Mouse (Mus musculus): Measurements from ENCODE around the gene Nt5c3b.

Gene Nt5c3b

DNA sequence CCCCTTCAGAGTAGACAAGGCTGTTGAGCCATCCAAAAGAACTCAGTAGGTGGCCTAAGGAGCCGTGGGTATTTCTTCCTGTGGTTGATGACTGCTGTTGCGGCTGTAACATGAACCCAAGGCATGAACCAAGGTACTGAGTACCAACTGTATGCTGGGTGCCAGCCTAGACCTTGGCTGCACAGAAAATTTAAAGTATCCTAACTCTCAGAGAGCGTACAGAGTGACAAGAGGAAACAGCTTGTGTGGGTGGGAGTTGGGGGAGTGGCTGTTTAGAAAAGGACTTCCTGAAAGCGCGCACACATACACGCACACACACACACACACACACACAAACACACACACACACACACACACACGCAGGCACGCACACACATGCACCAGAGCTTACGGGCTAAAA is 42.3 kb downstream of the Nt5c3b start:
- DNase-seq: peak; percentile 92

DNA sequence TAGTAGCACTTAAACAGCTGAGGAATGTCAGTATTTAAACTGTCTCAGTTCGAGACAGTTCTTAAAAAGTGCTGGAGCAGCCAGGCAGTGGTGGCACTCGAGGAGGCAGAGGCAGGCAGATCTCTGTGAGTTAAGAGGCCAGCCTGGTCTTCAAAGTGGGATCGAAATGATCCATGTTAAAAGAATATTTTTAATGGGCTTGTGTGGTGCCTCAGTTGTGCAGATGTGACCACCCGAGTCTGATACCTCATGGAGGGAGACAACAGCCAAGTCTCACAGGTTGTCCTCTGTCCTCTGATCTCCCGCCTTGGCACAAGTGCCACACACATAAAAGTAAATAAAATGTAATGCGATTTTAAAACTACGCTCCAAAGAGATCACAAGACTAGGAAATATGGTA is 43.1 kb downstream of the Nt5c3b start:
- no peak for DNase-seq

- DNase-seq: peak; percentile 100
Observed at GRCm38 (mm10) chr11:100397600-100398389, 43.8 kb downstream of the Nt5c3b start, which contains the start of gene Jup. Gene Jup (minus strand): TSS chr11:100397763.

- DNase-seq: peak; percentile 98
Observed at GRCm38 (mm10) chr11:100396886-100397599, 44.6 kb downstream of the Nt5c3b start.

DNA sequence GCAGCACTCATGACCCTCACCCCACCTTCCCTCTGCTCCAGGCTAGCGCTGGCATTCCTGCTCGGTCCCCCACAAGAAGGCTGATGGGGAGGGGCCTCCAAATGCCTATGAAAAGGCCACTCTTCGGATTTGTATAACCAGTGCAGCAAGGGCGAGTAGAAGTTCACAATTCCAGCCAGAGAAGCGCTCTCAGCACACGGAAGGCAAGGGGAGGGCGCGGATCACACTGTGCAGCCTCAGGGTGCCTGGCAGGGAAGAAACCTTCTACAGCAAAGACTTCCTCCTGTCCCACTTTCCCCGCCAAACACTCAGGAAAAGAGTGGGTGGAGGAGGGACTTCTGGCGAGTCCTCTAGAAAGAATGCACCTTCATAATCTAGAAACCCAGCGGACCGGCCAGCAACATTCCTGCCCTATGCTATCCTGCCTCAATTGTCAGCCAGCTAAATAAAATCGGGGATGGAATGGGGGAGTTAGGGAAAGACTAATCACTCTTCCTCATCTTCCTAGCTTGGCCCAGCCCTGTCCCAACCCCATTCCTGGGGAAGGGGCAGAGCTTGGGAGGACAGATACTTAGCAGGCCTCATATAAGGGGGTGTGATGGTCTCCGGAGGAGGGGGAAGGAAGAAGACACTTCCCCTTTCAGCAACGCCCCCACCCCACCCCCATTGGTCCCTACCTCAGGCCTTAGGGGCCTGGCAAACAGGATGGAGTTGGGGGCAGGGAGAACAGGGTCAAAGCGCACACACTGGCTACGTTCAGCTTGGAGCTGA is 45.6 kb downstream of the Nt5c3b start:
- peak; percentile 98 for DNase-seq

- DNase-seq: peak; percentile 99
Observed at GRCm38 (mm10) chr11:100395200-100395599, 46.4 kb downstream of the Nt5c3b start.

DNA sequence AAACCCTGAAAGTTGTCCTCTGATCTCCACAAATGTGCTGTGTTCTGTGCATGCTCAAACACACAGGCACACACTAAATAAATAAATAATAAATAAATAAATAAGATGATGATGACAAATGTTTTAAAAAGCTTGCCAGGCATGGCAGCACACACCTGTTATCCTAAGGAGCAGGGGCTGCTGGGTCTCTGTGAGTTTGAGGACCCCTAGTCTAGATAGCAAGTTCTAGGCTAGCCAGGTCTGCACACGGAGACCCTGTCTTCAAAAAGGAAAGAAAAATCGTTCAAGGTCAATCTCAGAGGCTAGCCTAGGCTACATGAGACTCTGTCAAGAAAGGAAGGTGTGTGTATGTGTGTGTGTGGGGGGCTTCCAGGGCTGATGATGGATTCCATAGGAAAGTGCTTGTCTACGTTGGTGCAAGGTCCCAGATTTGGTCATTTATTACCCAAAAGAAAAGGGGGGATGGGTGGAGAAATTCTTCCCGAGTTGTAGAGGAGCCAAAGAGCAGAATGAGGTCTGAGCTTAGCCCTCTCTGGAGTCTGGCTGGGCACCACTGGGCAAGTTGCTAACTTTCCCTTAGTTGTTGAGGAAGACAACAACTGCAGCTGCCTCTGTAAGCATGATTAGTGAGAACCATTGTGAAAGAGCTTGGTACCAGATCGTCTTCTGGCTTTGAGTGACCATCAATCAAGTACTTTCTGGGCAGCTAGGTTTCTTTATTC is 47.1 kb downstream of the Nt5c3b start:
- no peak for DNase-seq

DNA sequence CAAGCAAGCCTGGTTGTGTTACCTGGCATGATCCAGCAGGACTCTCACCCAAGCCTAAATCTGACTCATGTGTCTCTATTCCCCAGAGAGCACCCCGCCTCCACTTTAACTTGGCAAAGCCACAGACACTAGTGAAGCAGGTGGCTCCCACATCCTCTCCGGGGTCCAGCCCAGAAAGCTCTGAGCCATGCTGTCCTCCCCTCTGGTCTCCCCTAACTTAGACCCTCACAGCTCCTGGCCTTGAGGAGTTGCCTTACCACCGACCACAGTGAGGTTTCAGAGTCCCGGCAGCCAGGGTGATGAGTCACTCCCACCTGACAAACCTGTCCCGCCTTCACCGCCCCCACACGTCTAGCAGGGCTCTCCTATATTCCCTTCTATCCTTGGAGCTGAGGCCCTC is 47.9 kb downstream of the Nt5c3b start:
- peak; percentile 96 for DNase-seq

DNA sequence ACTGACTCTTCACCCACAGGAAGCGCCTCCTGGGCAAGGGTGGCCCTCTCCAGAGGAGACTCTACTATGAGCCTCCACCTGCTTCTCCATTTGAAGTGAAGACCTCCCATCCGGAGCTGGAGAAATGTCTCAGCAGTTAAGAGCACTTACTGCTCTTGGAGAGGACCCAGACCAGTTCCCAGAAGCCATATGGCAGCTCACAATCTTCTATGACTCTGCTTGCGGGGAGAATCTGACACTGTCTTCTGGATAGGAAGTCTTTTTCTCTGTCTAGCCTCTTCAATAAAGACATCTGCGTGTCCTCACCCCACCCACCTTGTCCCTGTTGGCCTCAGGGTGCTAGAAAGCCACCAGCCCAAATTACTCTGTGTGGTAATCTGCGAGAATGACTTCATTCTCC is 48.6 kb downstream of the Nt5c3b start:
- peak; percentile 90 for DNase-seq

DNA sequence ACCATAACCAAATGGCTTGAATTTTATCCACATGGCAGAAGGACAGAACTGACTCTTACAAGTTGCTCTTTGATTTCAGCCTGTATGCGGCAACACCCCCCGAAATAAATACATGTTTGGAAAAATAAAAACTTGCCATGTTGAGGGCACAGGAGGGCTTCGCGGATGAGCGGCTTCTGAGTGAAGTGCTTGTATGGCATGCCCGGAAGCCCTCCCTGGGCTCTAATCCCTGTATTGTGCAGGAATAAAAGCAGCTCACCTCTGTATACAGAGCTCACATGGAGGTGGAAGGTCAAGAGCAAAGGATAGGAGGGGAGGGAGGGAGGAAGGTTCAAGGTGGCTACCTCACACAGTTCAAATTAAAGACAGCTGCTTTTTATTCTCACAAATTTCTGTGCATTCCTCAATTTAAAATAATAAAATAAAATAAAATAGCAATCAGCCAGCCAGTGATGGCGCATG is 49.7 kb downstream of the Nt5c3b start:
- DNase-seq: peak; percentile 91

- DNase-seq: peak; percentile 100
Observed at GRCm38 (mm10) chr11:100391081-100391883, 50.3 kb downstream of the Nt5c3b start.

GRCm38 (mm10) chr11:100389931-100390445 is 51.6 kb downstream of the Nt5c3b start:
- peak; percentile 99 for DNase-seq

DNA sequence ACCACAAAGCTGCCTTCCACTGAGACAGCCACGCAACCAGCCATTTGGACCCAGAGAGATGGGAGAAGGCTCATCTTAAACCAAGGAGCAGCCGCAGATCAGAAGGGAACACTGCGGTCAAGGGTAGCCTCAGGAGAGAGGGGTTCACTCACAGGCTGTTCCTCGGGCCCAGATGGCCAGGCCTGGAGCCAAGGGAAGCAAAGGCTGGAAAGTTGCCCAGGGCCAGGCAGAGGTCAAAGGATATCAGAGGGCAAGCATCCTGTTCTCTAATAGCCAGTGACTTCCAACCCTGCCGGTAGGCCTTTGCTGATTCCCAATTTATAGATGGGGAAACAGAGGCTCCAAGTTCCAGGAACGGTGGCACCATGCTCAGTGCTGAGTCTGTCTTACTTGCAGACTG is 53.0 kb downstream of the Nt5c3b start:
- DNase-seq: peak; percentile 99

DNA sequence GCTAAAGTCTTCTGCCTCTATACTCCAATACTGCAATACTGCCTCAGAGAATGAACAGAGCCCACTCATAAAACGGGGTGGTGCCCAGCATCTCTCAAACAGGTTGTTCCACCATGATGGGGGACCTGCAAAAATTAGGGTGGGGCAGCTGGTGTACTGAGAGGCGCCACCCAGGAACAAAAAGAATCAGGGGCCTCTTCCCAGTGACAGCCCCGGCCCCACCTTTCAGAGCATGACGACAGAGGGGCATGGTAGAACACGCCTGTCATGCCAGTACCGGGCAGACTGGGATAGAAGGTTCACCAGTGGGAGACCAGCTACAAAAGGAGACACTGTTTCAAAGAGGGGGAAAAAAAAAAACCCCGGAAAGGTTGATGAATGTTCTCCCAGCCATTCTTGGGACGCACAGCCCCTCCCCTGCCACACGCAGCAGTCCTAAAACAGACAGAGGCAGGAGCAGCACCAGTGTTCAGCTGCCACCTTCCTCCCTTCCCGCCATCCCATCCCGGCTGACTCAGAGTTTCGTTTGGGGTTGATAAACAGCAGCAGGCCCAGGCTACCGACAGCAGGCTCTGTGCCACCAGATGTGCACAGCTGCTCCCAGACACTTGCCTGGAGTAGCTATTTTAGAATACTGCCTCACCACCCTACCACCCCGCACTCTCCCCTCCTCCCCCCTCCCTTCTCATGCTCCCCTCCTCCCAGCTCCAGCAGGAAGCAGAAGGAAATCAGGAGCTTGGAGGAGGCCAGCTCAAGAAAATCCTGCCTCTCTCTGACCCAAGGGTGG is 53.8 kb downstream of the Nt5c3b start:
- DNase-seq: peak; percentile 99

GRCm38 (mm10) chr11:100387111-100387510 is 54.5 kb downstream of the Nt5c3b start:
- peak; percentile 96 for DNase-seq

DNA sequence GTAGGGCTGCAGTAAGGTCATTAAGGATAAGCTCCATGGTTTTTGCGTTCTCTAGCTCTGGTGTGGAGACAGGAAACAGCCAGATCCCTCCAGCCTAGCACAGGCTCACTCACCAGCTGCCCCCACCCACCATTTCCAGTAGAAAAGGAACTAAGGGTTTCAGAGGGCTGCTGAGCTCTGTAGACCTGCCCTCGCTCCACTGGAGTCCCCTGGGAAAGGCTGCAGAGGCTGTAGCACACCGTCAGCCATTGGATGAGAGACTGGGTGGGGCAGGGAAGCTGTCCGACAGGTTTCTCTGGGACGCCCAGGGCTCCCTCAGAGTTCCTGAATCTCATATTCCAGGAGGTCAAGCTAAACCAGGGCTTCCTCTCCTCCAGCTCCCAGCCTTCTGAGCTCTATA is 55.0 kb downstream of the Nt5c3b start:
- peak; percentile 97 for DNase-seq

DNA sequence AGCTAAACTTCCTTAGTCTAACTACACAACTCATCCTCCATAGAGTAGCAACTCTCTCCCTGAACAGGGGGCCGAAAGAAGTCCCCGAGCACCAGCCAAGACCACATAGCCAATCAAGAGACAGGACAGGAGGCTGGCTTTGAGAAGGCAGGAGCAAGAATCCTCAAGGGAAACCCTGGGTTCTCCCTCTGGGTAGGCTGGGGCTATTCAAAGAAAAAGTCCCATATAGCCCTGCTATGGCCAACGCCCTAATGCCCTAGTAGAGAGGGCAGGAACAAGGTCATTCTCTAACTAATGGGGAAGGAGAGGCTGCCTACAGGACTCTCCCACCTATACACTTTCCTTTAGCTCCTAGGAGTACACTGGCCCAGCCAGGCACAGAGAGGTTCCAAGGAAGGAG is 56.6 kb downstream of the Nt5c3b start:
- no peak for DNase-seq

DNA sequence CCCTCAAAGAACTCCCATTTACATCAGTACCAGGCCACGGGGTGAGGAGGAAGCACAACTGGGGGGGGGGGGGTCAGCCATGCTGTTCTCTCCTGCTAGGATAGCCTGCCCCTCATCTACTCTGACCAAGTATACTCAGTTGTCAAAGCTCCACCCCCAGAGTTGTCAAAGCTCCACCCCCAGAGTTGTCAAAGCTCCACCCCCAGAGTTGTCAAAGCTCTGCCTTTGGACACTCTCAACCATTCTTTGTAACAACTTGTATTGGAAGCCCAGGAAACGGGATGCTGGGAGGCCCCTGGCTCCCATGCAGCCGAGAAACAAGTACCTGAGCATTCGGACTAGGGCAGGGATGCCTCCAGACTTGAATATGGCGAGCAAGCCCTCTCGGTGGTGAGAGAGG is 58.9 kb downstream of the Nt5c3b start:
- DNase-seq: no peak

DNA sequence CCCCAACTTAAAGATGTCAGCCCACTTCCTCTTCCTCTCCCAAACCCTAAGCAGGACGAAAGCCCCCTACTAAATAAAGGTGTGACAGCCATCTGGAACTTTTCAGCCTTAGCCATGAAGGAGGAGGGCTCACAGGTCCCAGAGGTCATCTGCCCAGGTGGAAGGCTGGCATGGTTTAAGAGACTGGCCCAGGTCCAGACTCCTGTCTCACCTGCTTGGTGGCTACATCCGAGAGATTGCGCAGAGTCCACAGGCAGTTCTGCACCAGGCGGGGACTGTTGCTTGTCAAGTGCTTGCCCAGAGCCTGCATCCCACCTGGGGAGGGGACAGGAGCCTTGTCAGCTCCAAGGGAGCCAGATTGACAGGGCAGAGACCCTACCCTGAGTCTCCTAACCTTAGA is 62.3 kb downstream of the Nt5c3b start:
- DNase-seq: peak; percentile 90

GRCm38 (mm10) chr11:100378446-100378845 is 63.2 kb downstream of the Nt5c3b start:
- peak; percentile 93 for DNase-seq

DNA sequence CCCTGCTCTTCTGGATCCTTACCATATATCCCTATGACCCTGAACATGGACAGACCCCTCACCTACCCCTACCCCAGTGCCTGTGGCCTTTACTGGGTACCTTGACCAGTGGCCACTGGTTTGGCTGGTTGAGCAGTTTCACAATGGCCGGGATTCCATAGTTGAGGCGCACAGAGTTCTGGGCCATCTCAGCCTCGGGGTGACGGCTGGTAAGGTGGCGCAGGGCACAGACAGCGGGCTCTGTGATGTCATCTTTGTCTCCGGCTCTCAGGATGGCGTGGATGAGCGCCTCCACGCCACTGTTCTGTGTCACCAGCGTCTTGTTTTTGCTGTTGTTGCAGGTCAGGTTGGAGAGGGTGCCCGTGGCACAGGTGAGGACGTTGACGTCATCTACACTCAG is 63.6 kb downstream of the Nt5c3b start:
- DNase-seq: peak; percentile 93
